Mouse (Mus musculus): ENCODE data around the gene Fgr. TPM values are rescaled to one million over a fixed set of nuclear protein-coding genes. Genes with fewer than 3 reads are reported as not detected.
"Not testable (repeated sequence)": the region's sequence is repeated elsewhere in the genome, so short reads cannot be mapped to it uniquely, and the experiment has no call there.

Fgr gene
- polyA plus RNA-seq, 1 experiment from 2014 or later = 0.36 TPM

GRCm38 (mm10) chr4:132979186-132979585, 5.3 kb downstream of the Fgr start:
- Histone ChIP-seq H3K36me3 (no peaks in the 10 kb centered on the region), H3K27me3 (ENCODE audit: insufficient read depth, poor library complexity, severe bottlenecking) (peaks cover 31% of the 10 kb centered on the region), H3K9me3 (no peaks in the 10 kb centered on the region), H3K27ac (no peak overlapping the region), H3K4me1 (peaks cover 40% of the 10 kb centered on the region), H3K4me3 (no peak overlapping the region)
- 80% methylated on average over 2 of the region's 2 CpGs for WGBS
- no peak for DNase-seq (ENCODE audit: low spot score)

GRCm38 (mm10) chr4:132981621-132982020, 7.7 kb downstream of the Fgr start:
- H3K4me1 ChIP-seq = peaks cover 44% of the 10 kb centered on the region
- peaks cover 7% of the 10 kb centered on the region for H3K27me3 ChIP-seq (ENCODE audit: insufficient read depth, poor library complexity, severe bottlenecking)
- no peak overlapping the region; the same call in 1 of the 2 replicates for H3K27ac ChIP-seq
- H3K9me3 ChIP-seq = no peaks in the 10 kb centered on the region
- H3K36me3 ChIP-seq = no peaks in the 10 kb centered on the region
- DNase-seq (ENCODE audit: low spot score) = no peak
- no peak overlapping the region for H3K4me3 ChIP-seq
- 72% methylated on average over 6 of the region's 6 CpGs for WGBS

GRCm38 (mm10) chr4:132982999-132983398, 9.1 kb downstream of the Fgr start:
- peak; percentile 72 for DNase-seq (ENCODE audit: low spot score)
- whole genome bisulfite sequencing = 75% methylated on average over 6 of the region's 6 CpGs
- H3K27ac ChIP-seq = peak overlapping the region; percentile 81
- H3K27me3 ChIP-seq (ENCODE audit: insufficient read depth, poor library complexity, severe bottlenecking) = no peaks in the 10 kb centered on the region
- peaks cover 53% of the 10 kb centered on the region for H3K4me1 ChIP-seq
- H3K4me3 ChIP-seq = no peak overlapping the region
- no peaks in the 10 kb centered on the region for H3K9me3 ChIP-seq
- H3K36me3 ChIP-seq = no peaks in the 10 kb centered on the region

- no peaks in the 10 kb centered on the region for H3K36me3 ChIP-seq
- peak overlapping the region; percentile 84 for H3K27ac ChIP-seq
- WGBS = 54% methylated on average over 7 of the region's 7 CpGs
- H3K4me1 ChIP-seq = peaks cover 53% of the 10 kb centered on the region
- no peak overlapping the region; the same call in 1 of the 2 replicates for H3K4me3 ChIP-seq
- H3K9me3 ChIP-seq = no peaks in the 10 kb centered on the region
- H3K27me3 ChIP-seq (ENCODE audit: insufficient read depth, poor library complexity, severe bottlenecking) = no peaks in the 10 kb centered on the region
- DNase-seq (ENCODE audit: low spot score) = peak; percentile 83
Observed at GRCm38 (mm10) chr4:132983664-132984512, 10.0 kb downstream of the Fgr start.

GRCm38 (mm10) chr4:132988581-132989355, 14.9 kb downstream of the Fgr start:
- Histone ChIP-seq H3K27me3 (ENCODE audit: insufficient read depth, poor library complexity, severe bottlenecking) (no peaks in the 10 kb centered on the region), H3K36me3 (no peaks in the 10 kb centered on the region), H3K27ac (no peak overlapping the region), H3K9me3 (no peaks in the 10 kb centered on the region), H3K4me3 (no peak overlapping the region), H3K4me1 (peaks cover 36% of the 10 kb centered on the region)
- WGBS = 91% methylated on average over 6 of the region's 6 CpGs
- peak; percentile 52 for DNase-seq (ENCODE audit: low spot score)

GRCm38 (mm10) chr4:132993553-132993952, 19.7 kb downstream of the Fgr start:
- Histone ChIP-seq H3K27me3 (ENCODE audit: insufficient read depth, poor library complexity, severe bottlenecking) (no peaks in the 10 kb centered on the region), H3K36me3 (no peaks in the 10 kb centered on the region), H3K9me3 (no peaks in the 10 kb centered on the region), H3K4me1 (peaks cover 15% of the 10 kb centered on the region), H3K4me3 (no peak overlapping the region), H3K27ac (no peak overlapping the region)
- no peak for DNase-seq (ENCODE audit: low spot score)
- WGBS = 64% methylated on average over 4 of the region's 4 CpGs

GRCm38 (mm10) chr4:132997469-132998237, 23.8 kb downstream of the Fgr start:
- Histone ChIP-seq H3K4me1 (peaks cover 24% of the 10 kb centered on the region), H3K36me3 (no peaks in the 10 kb centered on the region), H3K9me3 (no peaks in the 10 kb centered on the region), H3K4me3 (no peak overlapping the region), H3K27ac (0 out of 2 replicates have a peak overlapping the region, but pooled peaks have one; percentile 9), H3K27me3 (ENCODE audit: insufficient read depth, poor library complexity, severe bottlenecking) (peaks cover 6% of the 10 kb centered on the region; the same call in 1 of the 2 replicates)
- 39% methylated on average over 14 of the region's 14 CpGs for WGBS
- DNase-seq (ENCODE audit: low spot score) = no peak

DNA sequence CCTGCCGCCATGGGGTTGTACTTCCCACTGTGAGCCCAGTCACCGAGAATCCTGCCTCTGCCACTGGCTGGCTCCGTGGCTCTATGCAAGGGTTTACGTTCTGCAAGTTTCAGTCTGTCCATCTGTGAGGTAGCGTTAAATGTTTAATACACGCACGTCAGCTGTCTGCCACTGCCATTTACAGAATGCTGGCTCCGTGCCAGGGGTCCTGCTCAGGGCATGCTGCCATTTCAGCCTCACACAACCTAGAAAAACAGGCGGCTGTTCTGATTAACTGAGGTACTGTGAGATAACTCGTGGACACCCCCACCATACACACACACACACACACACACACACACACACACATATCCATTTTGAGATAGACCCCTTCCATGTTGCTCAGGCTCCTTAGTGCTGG, 29.0 kb downstream of the Fgr start:
- peaks cover 6% of the 10 kb centered on the region; the same call in 1 of the 2 replicates for H3K27me3 ChIP-seq (ENCODE audit: insufficient read depth, poor library complexity, severe bottlenecking)
- H3K4me1 ChIP-seq = peaks cover 35% of the 10 kb centered on the region
- H3K4me3 ChIP-seq = no peak overlapping the region
- H3K9me3 ChIP-seq = no peaks in the 10 kb centered on the region
- H3K27ac ChIP-seq = peak overlapping the region; percentile 87
- no peak for DNase-seq (ENCODE audit: low spot score)
- 28% methylated on average over 10 of the region's 10 CpGs for WGBS
- no peaks in the 10 kb centered on the region for H3K36me3 ChIP-seq

- Histone ChIP-seq H3K27me3 (ENCODE audit: insufficient read depth, poor library complexity, severe bottlenecking) (peaks cover 6% of the 10 kb centered on the region; the same call in 1 of the 2 replicates), H3K9me3 (no peaks in the 10 kb centered on the region), H3K36me3 (no peaks in the 10 kb centered on the region), H3K4me3 (no peak overlapping the region), H3K27ac (peak overlapping the region; percentile 87), H3K4me1 (peaks cover 36% of the 10 kb centered on the region)
- WGBS = 19% methylated on average over 21 of the region's 21 CpGs
- no peak for DNase-seq (ENCODE audit: low spot score)
Observed at GRCm38 (mm10) chr4:133003316-133004018, 29.6 kb downstream of the Fgr start.

GRCm38 (mm10) chr4:133005233-133005632, 31.3 kb downstream of the Fgr start:
- Histone ChIP-seq H3K27ac (no peak overlapping the region), H3K27me3 (ENCODE audit: insufficient read depth, poor library complexity, severe bottlenecking) (peaks cover 7% of the 10 kb centered on the region; the same call in 1 of the 2 replicates), H3K4me1 (peaks cover 45% of the 10 kb centered on the region), H3K9me3 (no peaks in the 10 kb centered on the region), H3K36me3 (no peaks in the 10 kb centered on the region), H3K4me3 (no peak overlapping the region)
- DNase-seq (ENCODE audit: low spot score) = no peak
- 7% methylated on average over 3 of the region's 3 CpGs for WGBS

DNA sequence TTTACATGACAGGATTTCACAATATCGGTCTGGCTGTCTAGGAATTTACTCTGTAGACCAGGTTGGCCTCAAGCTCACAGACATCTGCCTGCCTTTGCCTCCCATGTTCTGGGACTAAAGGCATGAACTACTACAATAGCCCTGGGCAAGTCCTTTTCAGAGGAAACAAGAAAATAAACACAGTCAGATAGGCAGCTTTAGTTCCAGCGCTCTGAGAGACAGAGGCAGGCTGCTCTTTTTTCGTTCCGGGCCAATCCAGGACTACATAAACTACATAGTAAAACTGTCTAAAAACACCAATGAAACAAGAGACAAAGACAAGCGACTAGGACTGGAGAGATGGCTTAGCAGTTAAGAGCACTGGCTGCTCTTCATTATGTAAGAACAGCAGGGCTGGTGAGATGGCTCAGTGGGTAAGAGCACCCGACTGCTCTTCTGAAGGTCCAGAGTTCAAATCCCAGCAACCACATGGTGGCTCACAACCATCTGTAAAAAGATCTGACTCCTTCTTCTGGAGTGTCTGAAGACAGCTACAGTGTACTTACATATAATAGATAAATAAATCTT, 32.1 kb downstream of the Fgr start:
- H3K4me3 ChIP-seq; H3K9me3 ChIP-seq; H3K27ac ChIP-seq; H3K27me3 ChIP-seq (ENCODE audit: insufficient read depth, poor library complexity, severe bottlenecking); DNase-seq (ENCODE audit: low spot score); H3K36me3 ChIP-seq: not testable (repeated sequence)
- H3K4me1 ChIP-seq = peaks cover 49% of the 10 kb centered on the region
- 62% methylated on average over 6 of the region's 6 CpGs for WGBS

Data from heart, embryonic 10.5 days (tissue).